Mouse (Mus musculus) CH12.LX (cell line): Measurements from ENCODE around the gene Cdkl5.

ENCODE experiments used
- CTCF ChIP-seq, 2 experiments: IDR thresholded peaks in 1 of 2; conservative IDR thresholded peaks in 1 of 2; 2 replicates each; pipeline ENCODE4 v1.5.1; 2011 to 2012; ENCODE audit warnings: low read depth in 2 of 2, low read length in 2 of 2, improper control_type of control experiment in 1 of 2, inconsistent platforms in 1 of 2, mild to moderate bottlenecking in 1 of 2, moderate library complexity in 1 of 2
- SMC3 ChIP-seq: IDR thresholded peaks from 2 replicates; pipeline ENCODE4 v1.6.1; 2011; ENCODE audit warnings: low read depth, low read length, improper control_type of control experiment

DNA sequence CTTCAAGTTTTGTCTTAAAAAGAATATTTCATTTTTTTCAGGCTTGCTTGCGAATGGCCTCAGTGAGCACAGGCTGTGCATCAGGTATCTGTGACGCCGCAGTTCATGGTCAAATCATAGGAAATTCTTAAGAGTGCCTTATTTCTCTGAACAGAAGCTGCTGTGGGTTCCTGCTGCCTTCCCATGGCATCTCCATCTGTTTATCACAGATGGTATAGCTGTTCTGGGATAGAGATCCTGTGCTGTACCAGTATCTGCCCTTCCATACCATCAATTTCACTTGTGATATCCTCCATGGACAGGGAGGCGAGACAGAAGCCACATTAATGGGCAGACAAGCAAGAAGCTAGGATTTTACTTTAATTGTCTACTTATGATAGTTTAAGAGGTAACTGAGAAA, 127.9 kb downstream of the Cdkl5 start:
- TF ChIP-seq SMC3, result no peak
- no peak for TF ChIP-seq CTCF (conservative IDR thresholded peaks at IDR 0.05 in 1 of 2, IDR thresholded peaks at IDR 0.05 in 1 of 2; ENCODE audit: low read depth in 2 of 2, low read length in 2 of 2)
